Mouse (Mus musculus): ENCODE results near the gene Copa.

Copa gene

DNA sequence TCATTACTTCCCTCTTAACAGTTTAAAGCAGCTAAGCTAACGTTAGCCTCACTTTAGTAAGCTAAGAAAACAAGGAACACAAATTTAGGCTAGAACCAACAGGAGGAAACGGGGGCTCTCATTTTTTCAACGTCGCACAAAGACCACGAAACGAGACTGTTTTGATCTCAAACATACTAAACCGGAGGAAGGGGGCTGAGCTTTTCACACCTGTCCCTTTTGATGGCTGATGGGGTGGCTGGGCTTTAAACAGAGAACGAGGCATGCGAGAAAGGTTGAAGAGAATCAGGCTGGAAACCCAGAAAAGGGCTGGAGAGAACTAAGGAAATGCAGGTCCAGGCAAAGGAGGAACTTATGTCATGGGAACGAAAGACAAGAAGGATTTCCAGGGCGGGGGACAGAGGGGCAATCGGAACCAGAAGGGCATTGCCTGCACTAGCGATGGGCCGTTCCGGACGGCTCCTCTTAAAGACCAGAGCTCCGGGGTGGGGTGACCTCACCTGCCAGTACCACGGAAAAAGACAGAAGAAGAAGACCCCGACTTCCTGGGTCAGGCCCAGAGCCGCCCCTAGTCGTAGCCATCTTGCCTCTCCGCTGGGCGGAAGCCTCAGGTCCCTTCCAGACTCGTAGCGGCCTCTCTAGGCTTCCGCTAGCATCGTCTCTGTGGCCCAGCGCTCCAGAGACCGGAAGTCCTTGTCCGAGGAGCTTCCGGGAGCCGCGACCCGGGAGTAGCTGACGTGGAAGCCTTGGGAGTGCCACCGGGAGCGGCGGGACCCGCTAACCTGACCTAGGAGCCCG, at the start of gene Copa, which contains the start of gene Ncstn:
Gene Copa, plus strand, starts transcription at position 429 of the 798 bp plus-strand sequence.
Gene Ncstn, minus strand, starts transcription at position 695 of the 798 bp plus-strand sequence.
- DNase-seq = peak; percentile 94

DNA sequence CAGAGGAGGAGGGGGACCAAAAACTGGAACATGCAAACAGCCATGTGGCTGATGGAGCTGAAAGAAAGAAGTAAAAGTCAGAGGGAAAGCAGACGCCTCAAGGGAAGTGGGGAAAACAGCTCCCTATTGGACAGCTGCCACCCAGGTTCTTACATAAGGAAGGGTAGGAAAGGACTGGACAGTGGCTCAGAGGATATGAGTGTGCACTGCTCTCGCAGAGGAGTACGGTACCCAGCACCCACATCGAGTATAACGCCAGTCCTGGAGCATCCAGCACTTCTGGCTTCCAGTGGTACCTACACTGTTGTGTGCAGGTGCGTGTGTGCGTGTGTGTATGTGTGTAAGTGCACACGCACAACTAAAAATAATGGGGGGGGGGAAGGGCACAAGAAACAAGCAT, 35.9 kb upstream of the Copa start:
- DNase-seq = no peak

DNA sequence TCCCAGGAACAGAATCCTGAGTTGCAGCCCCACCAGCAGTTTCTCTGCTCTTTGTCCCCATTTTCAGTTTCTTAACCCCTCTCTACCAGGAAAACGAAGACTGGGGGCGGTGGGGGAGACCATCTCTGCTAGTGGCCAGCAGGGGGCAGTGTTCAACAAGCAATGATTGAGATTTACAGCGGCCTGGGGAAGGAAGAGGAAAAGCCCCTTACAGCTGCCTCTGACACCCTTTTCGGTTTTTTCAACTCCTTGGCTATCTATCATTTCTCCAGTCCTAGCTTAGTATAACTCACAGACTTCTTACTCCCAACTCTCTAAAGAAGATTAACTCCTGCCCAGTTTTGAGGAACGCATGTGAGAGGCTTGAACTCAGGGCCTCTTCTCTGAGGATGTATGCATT, 35.4 kb upstream of the Copa start:
- no peak for DNase-seq

DNA sequence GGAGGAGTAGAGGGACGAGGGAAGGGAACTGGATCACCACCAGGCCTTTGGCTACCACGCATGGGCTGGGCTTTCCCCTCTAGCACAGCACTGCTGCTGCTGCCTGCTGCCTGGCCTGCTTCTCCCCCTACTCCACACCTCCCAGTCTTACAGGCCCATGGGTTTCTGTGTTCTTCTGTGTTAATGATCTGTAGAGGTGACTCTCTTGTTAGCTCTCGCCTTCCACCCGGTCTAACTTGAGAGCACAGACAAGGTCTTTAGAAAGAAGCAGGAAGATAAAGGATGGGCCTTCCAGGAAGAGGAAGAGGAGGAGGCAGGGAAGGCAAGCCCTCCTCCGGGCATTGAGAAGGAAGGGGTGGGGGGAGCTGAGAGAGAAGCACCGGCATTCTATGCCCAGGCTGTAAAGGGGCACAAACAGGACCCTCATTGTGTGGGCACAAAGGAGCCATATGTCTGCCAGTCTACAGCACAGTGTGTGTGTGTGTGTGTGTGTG, 34.0 kb upstream of the Copa start:
- DNase-seq = no peak

DNA sequence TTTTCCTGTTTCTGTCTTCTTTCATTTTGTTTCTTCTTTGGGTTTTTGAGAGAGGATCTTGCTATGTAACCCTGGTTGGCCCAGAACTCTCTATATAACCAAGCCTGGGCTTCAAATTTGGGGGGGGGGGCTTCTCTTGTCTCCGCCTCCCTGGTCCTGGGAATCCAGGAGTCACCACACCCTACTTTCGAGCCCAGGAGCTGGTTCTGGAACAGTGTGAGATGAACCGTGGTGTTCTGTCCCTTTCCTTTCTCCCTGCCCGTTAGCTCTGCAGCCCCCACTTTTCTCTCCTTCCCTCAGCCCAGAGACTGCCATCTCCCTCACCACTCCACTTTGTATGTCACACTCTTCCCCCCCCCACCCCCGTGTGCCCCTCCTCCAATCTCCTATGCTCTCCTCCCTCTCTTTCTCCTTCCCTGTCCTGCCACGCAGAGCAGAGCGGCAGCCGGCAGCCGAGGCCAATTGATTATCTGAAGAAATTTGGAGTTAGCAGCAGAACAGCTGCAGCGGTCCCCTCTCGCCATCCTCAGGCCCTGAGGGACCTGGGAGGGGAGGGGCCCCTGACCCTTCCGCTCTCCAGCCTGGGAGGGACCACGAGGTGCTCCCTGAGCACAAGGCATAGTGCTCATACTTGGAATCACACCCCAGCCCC, 33.1 kb upstream of the Copa start:
- DNase-seq = no peak

DNA sequence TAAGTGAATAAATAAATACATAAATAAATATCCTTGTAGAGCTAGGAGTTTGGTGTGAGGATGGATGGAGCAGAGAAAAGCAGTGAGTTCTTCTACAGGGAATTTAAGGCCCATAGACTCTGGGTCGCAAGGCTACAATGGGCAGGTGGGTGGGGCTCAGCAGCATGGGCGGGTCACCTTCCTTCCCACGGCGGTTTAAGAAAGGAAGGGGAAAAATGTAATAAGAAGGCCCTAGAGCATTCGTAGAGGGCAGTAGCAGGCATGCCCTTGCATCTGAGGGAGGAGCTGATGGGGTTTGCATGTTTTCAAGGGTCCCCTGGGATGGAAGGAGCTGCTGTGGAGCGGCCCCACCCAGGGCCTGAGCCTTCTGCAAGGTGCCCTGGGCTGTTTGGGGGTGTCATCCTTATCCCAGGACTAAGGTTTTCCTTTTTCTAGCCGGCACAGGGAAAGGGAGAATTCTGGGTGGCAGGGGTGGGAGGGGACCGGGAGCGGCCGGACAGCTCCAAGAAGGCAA, 29.5 kb upstream of the Copa start:
- DNase-seq = no peak

DNA sequence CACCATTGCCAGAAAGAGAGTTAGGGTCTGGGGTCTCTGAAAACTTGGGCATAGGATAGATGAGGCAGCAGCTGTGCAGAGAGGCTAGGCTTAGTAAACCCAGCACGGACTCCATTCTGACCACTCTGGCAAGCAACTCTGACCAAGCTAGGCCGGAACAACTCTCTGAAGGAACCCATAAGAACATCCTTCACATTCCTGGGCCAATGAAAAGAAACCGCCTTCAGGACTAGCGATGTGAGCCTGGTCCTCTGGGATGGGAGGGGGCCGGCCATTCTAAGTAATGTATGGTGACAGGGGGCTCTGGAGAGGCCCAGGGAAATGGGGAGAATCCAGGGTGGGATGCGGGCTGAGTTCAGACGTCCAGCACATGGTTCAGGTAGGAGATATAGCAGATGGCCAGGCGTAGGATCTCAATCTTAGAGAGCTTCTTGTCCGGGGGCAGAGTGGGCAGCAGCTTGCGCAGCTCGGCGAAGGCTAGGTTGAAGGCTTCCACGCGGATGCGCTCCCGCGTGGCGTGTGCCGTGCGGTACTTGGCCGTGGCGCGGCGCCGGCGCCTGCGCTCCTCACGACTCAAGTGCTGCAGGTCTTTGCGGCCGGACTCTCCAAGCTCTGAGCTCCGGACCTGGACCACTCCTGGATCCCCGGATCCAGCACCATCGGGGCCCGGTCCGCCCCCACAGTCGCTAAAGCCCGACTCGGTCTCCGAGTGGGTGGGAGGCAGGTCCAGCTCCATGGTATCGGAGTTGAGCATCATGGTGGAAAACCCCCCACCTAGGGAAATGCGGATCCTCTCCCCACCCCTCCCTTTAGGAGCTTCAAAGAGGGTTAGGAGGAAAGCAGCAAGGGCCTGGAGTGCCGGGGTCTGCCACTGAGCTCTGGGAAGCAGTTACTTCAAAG, 28.5 kb upstream of the Copa start:
- no peak for DNase-seq

DNA sequence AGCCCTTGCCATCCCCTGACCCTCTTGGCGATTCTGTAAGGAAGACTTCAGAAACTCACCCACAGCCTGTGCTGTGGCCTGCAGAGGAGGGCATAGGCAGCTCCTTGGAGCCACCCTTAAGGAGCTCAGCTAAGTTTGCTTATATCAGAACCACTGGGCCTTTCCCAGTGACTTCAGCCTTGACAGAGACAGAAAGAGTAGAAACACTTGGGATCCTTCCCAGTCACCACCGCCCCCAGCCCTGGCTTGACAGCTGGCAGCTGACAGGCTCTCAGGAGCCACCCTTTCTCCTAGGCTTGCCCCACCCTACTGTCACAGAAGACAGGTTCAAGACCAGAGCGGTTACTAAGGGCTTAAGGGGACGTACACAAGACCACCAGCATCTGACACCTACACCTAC, 26.1 kb upstream of the Copa start:
- DNase-seq = no peak

DNA sequence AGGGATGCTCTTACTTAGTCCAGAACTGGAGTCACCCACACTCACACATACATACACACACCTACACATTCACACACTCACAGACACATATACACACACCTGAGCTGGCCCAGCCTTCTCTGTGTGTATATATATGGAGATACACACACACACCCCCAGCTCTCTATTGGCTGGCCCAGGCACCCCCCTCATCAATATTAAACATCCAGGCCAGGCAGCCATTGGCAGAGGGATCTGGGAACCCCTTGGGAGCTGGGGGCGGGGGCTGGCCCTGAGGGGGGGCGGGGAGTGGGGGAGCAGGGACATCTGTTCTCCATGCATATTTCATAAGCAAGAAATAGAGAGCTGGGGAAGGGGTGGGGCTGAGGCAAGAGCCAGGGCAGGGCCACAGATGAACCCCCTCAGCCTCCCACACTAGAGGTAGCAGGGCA, 24.8 kb upstream of the Copa start, which contains the start of gene Nhlh1:
Gene Nhlh1, minus strand, starts transcription at position 83 of the 431 bp plus-strand sequence.
- peak; percentile 45 for DNase-seq

DNA sequence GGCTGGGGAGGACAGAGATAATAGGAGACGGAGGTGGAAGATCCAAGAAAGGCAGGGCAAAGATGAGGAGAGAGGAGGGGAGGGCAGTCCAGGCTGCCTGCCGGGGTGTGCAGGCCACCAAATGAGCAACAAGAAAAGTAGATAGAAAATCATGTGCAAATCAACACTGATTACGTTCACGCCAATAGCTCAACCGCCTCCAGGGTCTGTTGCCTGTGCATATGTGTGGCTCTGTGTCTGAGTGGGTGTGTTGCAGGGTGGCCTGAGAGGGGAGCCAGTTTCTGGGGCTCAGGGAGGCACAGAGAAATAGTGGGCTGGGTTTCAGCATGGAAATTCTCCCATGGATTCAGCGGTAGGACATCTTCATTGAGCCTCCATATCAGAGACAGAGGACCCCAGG, 24.0 kb upstream of the Copa start:
- DNase-seq = no peak

DNA sequence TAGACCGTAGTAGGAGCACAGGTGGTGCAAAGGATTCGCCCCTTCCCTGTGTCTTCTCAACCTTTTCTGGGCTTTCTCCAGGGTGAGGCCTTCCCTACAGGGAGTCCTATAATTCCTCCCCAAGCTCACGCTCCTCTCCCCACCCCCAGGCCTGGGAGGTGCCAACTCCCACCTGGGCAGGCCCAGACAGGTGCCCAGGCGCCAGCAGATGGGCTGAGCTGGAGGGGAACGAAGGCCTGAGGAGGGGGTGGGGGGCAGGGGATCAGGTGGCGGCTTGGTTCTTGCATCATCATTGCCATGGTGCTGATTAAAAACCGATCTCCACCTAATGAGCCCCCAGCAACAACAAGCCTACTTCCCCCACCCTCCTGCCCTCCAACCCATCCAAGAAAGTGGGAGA, 23.5 kb upstream of the Copa start:
- DNase-seq = no peak

DNA sequence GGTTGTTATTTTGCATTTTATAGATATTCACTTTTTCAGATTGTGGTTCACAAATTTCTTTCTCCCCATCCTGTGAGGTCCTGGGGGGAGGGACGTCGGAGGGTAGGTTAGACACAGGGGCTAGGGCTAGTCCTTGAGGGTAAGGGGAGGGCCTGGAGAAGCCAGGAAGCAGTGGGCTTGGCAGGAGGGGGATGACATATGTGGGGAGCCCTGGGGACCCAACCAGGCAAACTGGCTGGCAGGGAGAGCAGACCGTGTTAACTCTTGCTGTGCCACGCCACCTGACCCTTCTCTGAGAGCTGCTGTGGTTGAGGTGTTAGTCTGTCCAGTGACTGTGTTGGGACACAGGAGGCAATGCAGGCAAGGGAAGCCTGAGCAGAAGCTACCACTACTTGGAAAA, 21.7 kb upstream of the Copa start:
- DNase-seq = no peak

DNA sequence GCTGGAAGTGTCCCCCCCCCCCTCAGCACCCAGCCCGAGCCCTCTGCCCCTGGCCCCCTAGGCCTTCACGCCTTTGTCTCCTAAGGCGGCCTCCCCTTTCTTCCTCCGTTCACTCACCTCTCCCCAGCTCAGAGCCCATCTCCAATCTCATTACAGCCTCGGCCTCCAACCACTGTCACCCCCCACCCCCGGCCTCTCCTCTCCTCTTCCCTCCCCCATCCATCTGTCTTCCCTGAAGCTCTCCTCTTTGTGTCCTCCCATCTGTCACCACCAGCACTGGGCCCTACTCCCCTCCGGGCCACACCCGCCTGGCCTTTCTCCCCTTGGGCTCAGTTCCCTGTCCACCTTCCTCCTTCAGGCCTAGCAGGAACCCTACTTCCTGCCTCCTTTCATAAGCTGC, 21.1 kb upstream of the Copa start:
- no peak for DNase-seq

DNA sequence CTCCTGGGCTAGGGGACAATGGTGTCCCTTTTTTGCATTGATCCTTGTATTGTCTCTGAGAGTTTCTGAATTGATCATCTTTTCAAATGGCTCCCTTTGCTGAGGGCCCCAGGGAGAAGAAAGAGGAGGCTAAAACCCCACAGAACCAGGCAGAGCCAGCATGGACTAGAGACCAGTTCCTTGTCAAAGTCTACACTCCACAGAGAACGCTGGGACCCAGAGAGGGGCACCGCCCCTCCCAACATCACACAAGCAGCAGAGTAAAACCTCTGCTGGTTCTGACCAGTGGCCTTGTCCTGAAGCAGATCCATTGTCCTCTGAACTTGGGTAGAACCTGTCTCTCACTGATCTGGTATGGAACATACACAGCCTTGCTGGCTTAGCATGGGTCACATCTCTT, 20.2 kb upstream of the Copa start:
- no peak for DNase-seq

DNA sequence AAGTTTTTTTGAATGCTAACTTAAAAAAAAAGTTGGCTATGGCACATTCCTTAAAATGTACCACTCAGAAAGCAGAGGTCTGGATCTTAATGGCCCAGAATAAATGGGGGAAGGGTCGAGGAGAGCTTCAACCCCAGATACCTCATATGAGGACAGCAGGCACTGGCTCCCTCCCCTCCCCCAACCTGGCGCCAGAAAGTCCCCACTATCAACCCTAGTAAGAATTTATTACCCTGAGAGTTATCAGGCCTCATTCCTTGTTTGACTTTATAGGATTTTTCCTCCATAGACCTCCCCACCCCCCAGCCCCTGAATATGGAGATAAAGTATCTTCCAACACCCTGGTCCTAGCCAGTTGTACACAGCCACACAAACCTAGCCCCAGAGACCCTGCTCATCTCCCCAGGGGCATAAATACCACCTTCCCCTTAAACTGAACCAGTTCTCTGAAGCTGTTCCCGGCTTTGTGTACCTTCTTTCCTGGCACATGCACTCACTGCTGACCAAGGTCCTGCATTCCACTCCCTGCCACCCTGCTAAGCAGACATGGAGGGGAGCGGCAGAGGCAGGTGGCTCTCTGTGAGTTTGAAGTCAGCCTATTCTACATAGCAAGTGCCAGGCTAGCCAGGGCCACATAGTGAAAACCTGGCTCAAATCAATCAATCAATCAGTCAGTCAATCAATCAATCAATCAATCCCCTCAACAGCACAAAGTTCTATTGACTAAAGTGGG, 18.9 kb upstream of the Copa start:
- no peak for DNase-seq

DNA sequence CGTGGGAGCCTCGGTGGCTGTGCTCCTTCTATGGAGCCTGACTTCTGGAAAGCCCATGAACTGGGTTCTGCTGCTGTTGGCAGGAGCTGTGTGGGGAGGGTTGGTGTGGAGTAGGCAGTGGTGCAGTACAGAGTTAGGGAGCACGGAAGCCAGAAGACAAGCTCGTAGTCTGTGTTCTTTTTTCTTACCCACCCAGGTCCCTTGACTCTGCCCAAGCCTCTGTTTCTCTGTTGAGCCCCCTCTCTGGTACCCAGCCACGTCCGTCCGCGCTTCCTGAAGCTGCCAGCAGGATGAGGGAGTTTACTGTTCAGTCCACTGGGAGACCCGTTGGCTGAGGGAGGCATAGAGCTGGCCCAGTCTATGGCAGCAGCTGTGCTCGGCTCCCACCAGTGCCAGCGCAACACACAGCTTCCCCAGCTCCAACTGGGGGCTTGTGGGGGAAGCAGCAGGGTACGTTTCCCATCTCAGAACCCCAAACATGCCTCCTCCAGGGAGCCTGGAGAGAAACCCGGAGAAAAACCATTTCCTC, 17.7 kb upstream of the Copa start:
- peak; percentile 44 for DNase-seq

DNA sequence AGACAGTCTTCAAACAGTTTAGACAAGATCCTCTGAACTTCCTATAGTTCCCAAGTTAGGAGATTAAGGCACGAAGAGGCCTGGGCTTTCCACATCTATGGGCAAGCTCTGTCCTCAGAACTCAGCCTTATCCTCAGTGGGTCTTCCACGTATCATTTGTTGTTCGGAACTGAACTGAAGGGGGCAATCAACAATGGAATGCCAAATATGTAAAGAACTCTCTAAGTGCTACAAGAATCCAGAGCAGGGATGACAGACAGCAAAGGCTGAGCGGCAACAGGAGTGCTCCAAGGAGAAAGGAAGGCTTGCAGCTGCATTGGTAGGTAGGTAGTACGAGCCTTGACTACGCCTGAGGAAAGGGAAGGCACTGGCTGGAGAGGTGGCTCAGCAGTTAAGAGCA, 12.1 kb upstream of the Copa start:
- DNase-seq = no peak

DNA sequence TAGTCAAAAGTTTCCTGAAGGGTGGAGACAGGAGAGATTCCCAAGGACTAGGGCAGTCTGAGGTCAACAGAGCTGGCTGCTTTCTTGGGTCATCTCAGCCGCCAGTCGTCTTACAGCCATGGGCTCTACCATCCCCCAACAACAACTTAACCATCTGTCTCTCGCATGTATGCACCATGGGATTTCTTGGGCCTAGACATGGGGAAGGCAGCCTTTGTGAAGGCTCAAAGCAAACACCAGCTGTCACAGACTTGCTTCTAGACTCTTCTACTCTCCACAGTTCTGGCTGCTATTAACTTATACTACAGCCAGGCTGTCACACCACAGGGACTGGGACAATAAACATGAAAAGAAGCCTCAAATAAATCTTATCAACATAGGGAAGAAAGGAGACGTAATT, 10.8 kb upstream of the Copa start:
- no peak for DNase-seq

DNA sequence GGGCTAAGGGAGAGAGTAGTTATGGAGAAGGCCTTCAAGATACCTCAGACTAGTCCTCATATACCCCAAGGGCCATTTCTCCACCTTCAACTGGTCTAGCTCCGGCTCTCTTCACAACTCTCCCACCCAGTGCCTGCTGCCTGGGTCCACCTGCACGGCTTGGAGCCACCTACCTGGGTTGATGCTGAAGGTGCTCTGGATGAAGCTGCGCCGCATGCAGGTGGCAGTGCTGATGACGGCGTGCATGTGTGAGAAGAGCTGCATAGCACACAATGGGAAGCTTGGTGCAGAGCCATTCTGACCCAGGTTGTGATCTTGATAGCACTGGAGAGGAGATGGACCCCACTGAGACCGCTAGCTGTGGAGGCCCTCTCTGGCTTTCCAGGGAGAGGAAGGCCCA, 9.7 kb upstream of the Copa start:
- DNase-seq = no peak

DNA sequence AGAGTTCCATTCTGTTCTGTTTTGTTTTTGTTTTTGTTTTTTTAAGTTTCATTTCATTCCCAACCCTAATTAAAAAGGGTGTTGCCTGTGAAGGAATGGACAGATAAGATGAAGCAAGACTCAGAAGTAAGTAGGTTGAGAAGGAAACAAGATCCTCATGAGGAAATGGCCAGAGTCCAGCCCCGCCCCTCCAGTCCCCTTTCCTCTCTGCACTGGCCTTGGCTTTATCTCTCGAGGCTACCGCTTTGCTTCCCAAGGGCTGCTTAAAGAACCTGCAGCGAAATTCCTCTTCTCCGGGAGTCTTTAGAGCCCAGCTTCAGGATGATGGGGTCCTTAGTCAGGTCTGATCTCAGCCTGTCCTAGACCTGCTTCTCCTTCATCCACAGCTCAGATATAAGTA, 4.3 kb upstream of the Copa start:
- no peak for DNase-seq

DNA sequence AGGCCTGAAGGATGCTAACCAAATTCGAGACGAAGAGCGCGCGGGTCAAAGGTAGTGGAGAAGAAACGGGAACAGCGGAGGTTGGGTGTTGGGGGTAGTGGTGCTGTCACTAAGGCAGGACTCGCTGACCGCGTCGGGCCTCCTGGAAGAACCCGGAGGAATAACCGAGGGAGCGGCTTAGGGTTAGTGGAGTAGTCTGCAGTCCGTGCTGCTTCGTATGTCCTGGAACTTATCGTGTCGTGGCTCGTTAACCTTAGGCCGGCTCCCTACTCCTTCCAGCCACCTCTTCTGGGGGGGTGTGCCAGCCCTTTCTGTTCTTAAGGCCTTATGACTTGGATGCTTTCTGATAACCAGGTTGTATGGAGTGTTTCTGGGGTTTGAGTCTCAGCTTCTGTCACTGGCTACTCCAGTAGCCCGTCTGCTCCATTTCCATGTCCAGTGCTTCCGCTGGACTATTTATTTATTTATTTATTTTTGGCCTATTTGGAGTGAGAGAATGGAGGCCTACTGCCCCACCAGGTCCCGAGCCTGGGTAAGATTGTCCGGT, 643 bp downstream of the Copa start:
- no peak for DNase-seq

DNA sequence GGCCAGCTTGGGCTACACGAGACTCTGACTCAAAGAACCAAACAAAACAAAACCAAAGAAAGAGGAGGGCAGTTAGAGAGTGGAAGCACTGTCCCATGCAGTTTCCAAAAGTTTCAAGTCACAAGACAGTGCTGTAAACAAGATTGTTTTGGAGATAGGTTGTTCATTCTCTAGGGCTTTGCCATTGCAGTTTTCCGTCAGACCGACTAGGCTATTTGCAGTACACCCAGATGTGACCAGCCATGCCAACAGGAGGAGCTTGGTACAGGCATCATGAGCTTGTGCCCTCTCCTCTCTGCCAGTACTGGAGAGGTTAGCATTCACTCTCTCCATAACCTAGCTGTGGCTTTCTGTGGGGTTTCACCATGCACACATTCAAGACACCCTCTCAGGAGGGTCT, 11.2 kb downstream of the Copa start:
- no peak for DNase-seq
